Mouse (Mus musculus) thymus, postnatal 36 days (tissue): ENCODE data around the gene Mrpl36.

Source experiments
- DNase-seq, 2 experiments: peaks; one replicate each; pipeline ENCODE4 v3.0.0; 2022; ENCODE audit warnings: mixed read lengths in 2 of 2

Mrpl36 gene

DNA sequence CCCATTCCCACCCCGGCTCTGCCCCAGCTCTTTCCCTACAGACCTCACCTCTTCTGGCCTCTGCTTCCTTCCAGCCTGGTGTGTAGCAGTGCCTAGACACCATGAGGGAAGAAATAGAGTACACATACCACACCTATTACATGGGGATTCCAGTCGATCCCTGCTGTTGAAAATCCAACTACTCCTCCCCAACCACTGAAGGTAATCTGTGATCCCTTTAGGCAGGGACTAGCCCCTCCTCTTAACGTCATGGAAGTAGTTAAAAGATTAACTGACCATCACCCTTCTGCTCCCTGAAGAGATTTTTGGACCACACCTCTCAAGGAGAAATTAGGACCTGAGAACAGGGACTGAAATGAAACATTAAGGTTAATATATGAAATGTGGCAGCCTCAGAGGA is 18.9 kb downstream of the Mrpl36 start:
- DNase-seq = no peak

DNA sequence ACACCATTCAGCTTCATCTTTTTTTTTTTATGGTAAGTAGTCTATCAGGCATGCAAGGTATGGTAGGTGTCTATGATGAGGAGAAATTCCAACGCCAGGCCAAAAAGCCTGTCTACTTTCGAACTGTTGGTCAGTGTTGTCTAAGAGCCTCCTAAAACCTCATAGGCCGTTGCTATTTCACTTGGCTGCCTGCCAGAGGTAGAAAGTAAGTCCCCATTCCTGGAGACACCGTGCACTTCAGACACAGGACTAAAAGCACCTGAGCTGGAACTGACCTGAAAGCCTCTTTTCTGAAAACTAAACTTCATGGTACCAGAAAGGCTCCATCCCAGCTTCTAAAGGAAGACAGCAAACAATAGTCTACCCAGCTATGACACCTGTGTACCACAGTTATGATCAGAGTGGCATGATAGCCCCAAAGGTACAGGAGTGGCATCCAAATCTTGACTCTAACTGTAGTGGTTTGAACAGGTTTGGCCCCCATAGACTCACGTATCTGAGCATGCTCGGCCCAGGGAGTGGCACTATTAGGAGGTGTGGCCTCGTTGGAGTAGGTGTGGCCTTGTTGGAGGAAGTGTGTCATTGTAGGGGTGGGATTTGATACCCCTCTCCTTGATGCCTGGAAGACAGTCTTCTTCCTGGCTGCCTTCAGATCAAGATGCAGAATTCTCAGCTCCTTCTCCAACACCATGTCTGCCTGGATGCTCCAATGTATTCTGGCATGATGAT is 19.8 kb downstream of the Mrpl36 start:
- DNase-seq = no peak

DNA sequence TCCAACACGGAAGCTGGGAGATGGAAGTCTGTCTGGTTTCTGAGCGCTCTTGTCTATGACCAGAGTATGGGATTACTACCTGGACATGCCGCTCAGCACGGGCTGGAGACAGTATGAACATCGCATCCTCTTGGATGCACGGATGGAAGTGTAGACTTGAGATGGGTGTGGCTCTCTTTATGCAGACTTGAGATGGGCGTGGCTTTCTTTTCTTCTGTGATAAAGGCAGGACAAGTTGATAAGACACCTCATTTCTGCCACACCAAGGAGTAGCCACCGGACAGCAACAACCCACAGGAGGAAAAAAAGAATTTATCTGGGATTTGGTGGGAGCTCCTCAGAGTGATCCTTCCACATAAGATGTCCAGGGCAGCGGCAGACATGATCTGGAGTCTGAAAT is 22.4 kb downstream of the Mrpl36 start:
- DNase-seq = no peak

DNA sequence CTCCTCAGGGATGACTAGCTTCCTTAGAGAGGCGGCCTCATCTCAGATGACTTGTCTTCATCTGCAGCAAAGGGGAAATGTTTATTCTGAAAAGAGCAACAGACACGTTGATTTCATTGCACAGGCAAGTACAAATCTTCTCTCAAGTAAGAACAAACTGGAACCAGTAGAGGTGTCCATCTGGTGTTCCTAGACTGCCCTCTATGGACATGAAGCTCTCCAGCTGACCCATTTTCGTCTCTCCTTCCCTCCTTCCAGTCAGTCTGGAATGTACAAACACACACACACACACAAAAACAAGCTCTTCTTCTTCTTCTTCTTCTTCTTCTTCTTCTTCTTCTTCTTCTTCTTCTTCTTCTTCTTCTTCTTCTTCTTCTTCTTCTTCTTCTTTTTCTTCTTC is 23.6 kb downstream of the Mrpl36 start:
- no peak for DNase-seq

DNA sequence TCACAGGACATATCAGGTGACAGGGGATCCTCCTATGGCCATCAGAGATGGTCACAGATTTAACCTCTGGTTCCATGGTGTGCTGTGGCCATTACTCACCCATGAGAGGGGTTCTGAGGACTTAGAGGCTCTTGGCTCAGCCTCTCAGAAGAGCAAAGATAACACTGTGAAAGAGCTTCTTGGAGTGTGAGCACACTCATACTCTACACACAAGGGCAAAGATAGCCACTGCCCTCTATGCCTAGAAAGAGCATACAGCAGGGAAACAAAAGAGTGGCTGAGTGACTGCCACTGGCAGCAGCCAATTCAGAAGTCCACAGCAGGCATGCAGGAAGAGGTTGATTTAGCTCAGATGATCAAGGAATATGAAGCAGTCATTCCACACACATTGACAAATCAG is 24.2 kb downstream of the Mrpl36 start:
- DNase-seq = no peak

DNA sequence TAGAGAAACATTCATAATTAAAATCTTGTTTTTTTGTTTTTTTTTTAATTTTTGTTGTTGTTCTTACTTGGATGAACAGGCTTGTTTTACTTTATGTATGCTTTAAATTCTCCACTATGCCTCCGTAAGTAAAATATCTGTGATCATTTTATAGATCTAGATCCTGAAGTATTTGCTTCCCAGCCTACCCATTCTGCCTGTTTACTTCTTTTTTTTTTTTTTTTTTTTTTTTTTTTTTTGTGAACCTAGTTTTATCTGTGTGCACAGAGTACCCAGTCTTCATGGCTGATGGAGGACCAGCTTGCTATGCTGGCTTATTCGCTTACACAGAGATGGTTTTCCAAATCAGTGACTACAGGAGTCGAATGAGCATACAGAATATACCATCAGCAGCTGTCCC is 28.8 kb downstream of the Mrpl36 start:
- no peak for DNase-seq

DNA sequence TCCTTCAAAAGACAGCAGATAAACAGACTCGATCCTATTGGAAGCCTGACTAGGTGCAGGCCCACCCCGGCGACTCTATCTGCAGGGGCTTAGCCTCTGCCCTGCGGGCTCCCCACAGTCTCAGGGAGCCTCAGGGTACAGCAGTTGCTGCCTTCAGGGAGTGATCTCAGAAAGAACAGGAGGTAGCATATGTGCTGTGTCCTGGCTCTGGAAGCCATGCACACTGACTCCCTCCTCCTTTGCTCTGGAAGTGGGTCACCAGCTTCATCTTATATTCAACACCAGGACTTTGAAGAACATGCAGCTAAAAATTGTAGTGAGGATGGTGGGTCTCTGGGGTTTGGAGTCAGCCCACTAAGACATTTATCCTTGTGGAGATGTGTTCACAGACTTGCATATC is 45.1 kb downstream of the Mrpl36 start:
- no peak for DNase-seq

DNA sequence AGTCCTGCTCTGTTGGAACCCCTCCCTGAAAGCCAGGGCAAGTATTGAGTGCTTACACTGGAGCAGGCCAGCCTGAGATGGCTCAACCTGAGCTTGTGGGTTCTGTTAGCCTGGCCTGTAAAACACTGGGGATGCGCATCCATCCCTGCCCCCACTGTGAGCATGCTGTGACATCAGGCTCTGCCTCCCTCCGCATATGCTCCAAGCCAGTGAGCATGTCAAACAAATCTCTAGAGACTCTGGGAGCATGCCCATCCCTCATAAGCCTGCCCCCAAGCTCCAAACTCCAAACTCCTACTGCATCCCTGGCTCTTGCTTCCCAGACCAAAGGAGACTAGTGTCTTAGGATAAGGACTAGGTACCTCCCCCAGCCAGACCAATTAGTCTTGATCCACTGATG is 46.3 kb downstream of the Mrpl36 start:
- DNase-seq = no peak

DNA sequence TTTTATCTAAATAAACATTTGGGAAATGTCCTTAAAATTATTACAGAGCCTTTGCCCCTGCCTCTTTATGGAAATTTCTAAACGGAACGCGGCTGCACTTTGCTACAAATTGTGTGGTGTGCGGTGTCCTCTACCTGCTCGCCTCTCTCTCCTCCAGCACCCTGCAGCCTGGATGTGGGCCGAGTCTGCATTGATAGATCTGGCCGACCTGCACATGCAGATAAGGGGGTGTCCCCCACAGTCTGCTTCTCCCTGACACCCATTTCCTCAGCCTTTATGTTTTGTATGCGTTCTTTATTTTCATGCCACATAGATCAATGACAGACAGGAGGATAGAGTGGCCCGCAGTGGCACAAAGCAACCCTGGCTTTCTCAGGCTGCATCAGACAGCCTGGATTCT is 49.3 kb downstream of the Mrpl36 start:
- no peak for DNase-seq
